Mouse (Mus musculus): ENCODE data around the gene Sfxn3. TPM values are rescaled to one million over a fixed set of nuclear protein-coding genes. Genes with fewer than 3 reads are reported as not detected.

Gene Sfxn3
- polyA plus RNA-seq, 1 experiment from 2014 or later: 26.7 TPM

DNA sequence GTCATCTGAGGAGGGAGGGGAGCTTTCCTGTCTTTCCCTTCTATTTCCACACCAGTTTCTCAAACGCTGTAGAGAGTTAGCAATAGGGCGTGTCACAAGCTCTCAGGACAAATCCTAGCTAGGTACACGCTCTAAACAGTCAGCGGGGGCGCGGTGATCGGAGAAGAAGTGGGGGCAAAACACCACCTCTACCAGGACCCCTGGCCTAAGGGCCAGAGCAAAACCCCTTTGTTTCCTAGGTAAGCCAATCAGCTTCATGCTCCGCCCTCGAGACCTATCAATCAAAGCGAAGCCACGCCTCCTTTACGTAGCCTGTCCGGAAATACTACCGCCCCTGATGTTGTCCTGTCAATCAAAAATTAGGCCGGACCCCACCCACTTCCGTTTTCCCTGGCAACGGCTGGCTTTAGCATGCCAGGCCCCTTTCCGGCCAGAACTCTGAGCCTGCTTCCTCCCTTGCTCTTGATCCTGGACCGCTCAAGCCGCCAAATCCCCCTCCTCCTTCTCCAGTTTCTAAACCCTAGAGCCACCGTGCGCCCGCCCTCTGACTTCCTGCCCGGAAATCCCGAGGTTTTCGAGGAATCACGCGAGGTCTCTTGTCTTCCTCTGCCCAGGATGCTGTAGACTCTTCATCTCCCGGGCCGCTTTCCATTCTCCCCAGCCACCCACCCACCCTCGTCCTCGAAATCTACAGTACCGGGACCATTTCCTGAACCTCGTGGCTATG, 11.0 kb downstream of the Sfxn3 start:
- Histone ChIP-seq H3K4me3 (ENCODE audit: low read depth, low read length) (peak overlapping the region; percentile 60), H3K4me1 (replicated peaks; ENCODE audit: control insufficient read depth, insufficient read depth) (peaks cover 10% of the 10 kb centered on the region), H3K9me3 (ENCODE audit: control insufficient read depth, low read length) (no peaks in the 10 kb centered on the region), H3K27me3 (ENCODE audit: control insufficient read depth, insufficient read depth, low read length) (no peaks in the 10 kb centered on the region), H3K27ac (replicated peaks) (peak overlapping the region; percentile 96), H3K36me3 (ENCODE audit: control insufficient read depth, insufficient read depth, low read length) (no peaks in the 10 kb centered on the region), H3K9ac (ENCODE audit: low read length) (peak overlapping the region; percentile 79), H3K4me2 (replicated peaks; ENCODE audit: low read depth) (peak overlapping the region; percentile 81)
- WGBS: under 1% methylated on average over 34 of the region's 34 CpGs
- peak; percentile 91 for ATAC-seq (ENCODE audit: low FRiP score, low TSS enrichment)
- peak; percentile 95 for DNase-seq (ENCODE audit: low spot score)
- TF ChIP-seq EP300 (optimal IDR thresholded peaks at IDR 0.05): no peak

DNA sequence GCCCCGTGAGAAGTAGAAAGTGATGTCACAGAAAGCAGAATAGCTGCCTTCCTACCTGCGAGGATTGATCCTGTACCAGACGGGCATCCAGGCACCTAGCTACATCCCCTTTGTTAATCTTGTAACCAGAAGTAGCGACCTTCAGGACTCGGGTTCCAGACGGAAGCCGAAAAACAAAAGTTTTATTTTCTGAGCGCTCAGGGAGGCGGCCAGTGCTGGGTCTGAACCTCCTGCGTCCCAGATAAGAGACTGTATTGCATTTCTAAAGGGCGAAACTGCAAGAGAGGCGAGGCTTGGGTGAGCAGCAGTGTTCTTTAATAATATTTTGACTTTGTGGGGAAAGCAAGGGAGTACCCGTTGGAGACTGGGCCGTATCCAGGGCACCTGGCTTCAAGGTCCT, 11.5 kb downstream of the Sfxn3 start:
- Histone ChIP-seq H3K4me2 (replicated peaks; ENCODE audit: low read depth) (peak overlapping the region; percentile 81), H3K9ac (ENCODE audit: low read length) (peak overlapping the region; percentile 79), H3K27me3 (ENCODE audit: control insufficient read depth, insufficient read depth, low read length) (no peaks in the 10 kb centered on the region), H3K27ac (replicated peaks) (peak overlapping the region; percentile 96), H3K9me3 (ENCODE audit: control insufficient read depth, low read length) (no peaks in the 10 kb centered on the region), H3K36me3 (ENCODE audit: control insufficient read depth, insufficient read depth, low read length) (no peaks in the 10 kb centered on the region), H3K4me3 (ENCODE audit: low read depth, low read length) (peak overlapping the region; percentile 60), H3K4me1 (replicated peaks; ENCODE audit: control insufficient read depth, insufficient read depth) (peaks cover 10% of the 10 kb centered on the region)
- WGBS: under 1% methylated on average over 14 of the region's 14 CpGs
- DNase-seq (ENCODE audit: low spot score): no peak
- no peak; the same call in 1 of the 2 replicates for ATAC-seq (ENCODE audit: low FRiP score, low TSS enrichment)
- TF ChIP-seq CTCF (IDR thresholded peaks at IDR 0.05; ENCODE audit: low read depth): no peak
- no peak for TF ChIP-seq EP300 (optimal IDR thresholded peaks at IDR 0.05)

DNA sequence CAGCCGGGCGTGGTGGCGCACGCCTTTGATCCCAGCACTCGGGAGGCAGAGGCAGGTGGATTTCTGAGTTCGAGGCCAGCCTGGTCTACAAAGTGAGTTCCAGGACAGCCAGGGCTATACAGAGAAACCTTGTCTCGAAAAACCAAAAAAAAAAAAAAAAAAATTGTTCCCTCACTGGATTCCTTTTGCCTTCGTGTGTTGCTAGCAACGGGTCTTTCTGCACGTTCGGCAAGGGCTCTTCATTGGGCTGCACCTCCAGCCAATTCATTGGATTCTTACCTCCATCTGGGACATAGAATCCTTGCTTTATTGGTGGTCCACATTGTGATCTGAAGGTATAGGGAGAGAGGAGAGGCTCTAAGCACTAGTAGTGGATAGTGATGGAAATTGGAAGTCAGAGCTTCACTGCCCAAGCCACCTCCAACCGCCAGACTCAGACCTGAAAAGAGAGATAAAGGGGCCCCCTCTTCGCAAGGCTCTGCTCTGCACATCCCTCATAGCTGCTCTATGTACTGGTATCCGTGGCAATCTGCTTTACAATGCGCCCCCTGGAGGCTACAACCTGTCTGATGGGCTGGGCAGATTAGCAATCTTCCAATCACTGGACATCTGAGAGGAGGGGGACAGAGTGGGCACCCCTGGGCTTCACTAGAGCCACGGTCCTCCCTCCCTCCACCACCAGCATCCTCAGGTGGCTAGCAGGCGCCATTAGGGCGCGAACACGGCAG, 16.4 kb downstream of the Sfxn3 start:
- no peak overlapping the region for H3K27ac ChIP-seq (replicated peaks)
- TF ChIP-seq EP300 (optimal IDR thresholded peaks at IDR 0.05) (no peak), CTCF (IDR thresholded peaks at IDR 0.05; ENCODE audit: low read depth) (peak; percentile 70)
- H3K27me3 ChIP-seq (ENCODE audit: control insufficient read depth, insufficient read depth, low read length): peaks cover 3% of the 10 kb centered on the region; the same call in 1 of the 2 replicates
- 48% methylated on average over 20 of the region's 20 CpGs for WGBS
- DNase-seq (ENCODE audit: low spot score) (no peak), ATAC-seq (ENCODE audit: low FRiP score, low TSS enrichment) (no peak)
- H3K9ac ChIP-seq (ENCODE audit: low read length): no peak overlapping the region
- H3K9me3 ChIP-seq (ENCODE audit: control insufficient read depth, low read length): no peaks in the 10 kb centered on the region
- H3K4me2 ChIP-seq (replicated peaks; ENCODE audit: low read depth): no peak overlapping the region
- H3K36me3 ChIP-seq (ENCODE audit: control insufficient read depth, insufficient read depth, low read length): no peaks in the 10 kb centered on the region
- peaks cover 3% of the 10 kb centered on the region; the same call in 1 of the 2 replicates for H3K4me1 ChIP-seq (replicated peaks; ENCODE audit: control insufficient read depth, insufficient read depth)
- no peak overlapping the region for H3K4me3 ChIP-seq (ENCODE audit: low read depth, low read length)

DNA sequence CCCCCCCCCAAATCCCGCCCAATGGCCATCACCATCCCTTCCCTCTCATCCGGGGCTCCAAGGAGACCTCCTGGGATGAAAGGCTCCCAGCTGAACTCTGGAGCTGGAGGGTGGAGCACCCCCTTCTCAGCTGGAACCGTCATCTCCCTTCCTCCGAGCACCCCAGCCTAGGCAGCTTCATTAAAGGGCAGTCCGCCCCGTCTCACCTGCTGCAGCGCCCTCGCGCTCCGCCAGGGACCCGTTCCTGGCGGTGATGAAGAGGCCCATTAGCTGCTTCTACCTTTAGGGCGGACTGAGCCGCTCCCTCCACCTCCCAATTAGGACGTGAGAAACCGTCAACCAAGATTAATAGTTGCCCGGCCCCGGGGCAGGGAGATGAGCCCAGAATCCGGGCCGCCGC, 17.9 kb downstream of the Sfxn3 start:
- H3K9ac ChIP-seq (ENCODE audit: low read length): no peak overlapping the region
- H3K4me3 ChIP-seq (ENCODE audit: low read depth, low read length): no peak overlapping the region
- 7% methylated on average over 21 of the region's 21 CpGs for whole genome bisulfite sequencing
- no peak overlapping the region for H3K4me2 ChIP-seq (replicated peaks; ENCODE audit: low read depth)
- DNase-seq (ENCODE audit: low spot score) (no peak), ATAC-seq (ENCODE audit: low FRiP score, low TSS enrichment) (peak; percentile 30)
- H3K27ac ChIP-seq (replicated peaks): no peak overlapping the region
- H3K9me3 ChIP-seq (ENCODE audit: control insufficient read depth, low read length): no peaks in the 10 kb centered on the region
- H3K4me1 ChIP-seq (replicated peaks; ENCODE audit: control insufficient read depth, insufficient read depth): no peaks in the 10 kb centered on the region
- TF ChIP-seq CTCF (IDR thresholded peaks at IDR 0.05; ENCODE audit: low read depth) (0 out of 2 replicates have a peak, but pooled peaks have one; percentile 9), EP300 (optimal IDR thresholded peaks at IDR 0.05) (no peak)
- no peaks in the 10 kb centered on the region for H3K36me3 ChIP-seq (ENCODE audit: control insufficient read depth, insufficient read depth, low read length)
- peaks cover 3% of the 10 kb centered on the region; the same call in 1 of the 2 replicates for H3K27me3 ChIP-seq (ENCODE audit: control insufficient read depth, insufficient read depth, low read length)

DNA sequence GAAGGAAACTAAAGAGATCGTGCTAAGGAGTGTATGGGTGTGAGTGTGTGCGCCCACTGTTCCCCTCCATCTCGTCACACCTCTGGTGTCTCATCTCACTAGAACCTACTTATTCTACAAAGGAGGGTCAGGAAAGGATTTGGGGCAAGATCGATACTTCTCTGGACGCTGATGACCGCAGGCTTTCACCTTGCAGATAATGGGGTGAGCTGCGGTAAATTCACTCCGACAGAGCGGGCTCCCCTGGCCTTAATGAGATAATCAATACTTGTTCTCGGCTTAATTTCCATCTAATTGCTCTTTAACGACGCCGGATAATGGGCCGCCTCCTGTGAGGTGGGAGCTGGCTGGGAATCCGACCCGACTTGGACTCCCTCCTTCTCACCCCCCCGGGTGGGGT, 19.9 kb downstream of the Sfxn3 start:
- no peak for ATAC-seq (ENCODE audit: low FRiP score, low TSS enrichment)
- TF ChIP-seq CTCF (IDR thresholded peaks at IDR 0.05; ENCODE audit: low read depth) (no peak), EP300 (optimal IDR thresholded peaks at IDR 0.05) (no peak)
- WGBS: 34% methylated on average over 17 of the region's 17 CpGs

More for the DNA sequence above, 19.9 kb downstream of the Sfxn3 start:
- Histone ChIP-seq H3K27ac (replicated peaks) (no peak overlapping the region), H3K9ac (ENCODE audit: low read length) (no peak overlapping the region), H3K27me3 (ENCODE audit: control insufficient read depth, insufficient read depth, low read length) (peaks cover 3% of the 10 kb centered on the region; the same call in 1 of the 2 replicates), H3K36me3 (ENCODE audit: control insufficient read depth, insufficient read depth, low read length) (no peaks in the 10 kb centered on the region), H3K9me3 (ENCODE audit: control insufficient read depth, low read length) (no peaks in the 10 kb centered on the region), H3K4me1 (replicated peaks; ENCODE audit: control insufficient read depth, insufficient read depth) (no peaks in the 10 kb centered on the region), H3K4me3 (ENCODE audit: low read depth, low read length) (no peak overlapping the region), H3K4me2 (replicated peaks; ENCODE audit: low read depth) (no peak overlapping the region)
- no peak for DNase-seq (ENCODE audit: low spot score)
